Mouse (Mus musculus) liver, embryonic 11.5 days (tissue): Measurements from ENCODE around the gene Scamp2. TPM values are rescaled to one million over a fixed set of nuclear protein-coding genes. Genes with fewer than 3 reads are reported as not detected.

ENCODE experiments used
- ATAC-seq: fragments of 200-750 bp; cut with Nextera tagmentation; replicated peaks from 2 replicates; pipeline ENCODE4 v1.8.0; 2017; ENCODE audit warnings: moderate number of reproducible peaks, mild to moderate bottlenecking, moderate TSS enrichment, moderate library complexity; ENCODE audit not compliant: low FRiP score
- DNase-seq: peaks from one replicate; pipeline ENCODE4 v3.0.0-alpha.2; 2017; ENCODE audit warnings: low spot score
- H3K27ac ChIP-seq: fragments of 300-500 bp; sonication (generic); 2 replicates; pipeline ENCODE4 v1.5.1; 2014; ENCODE audit warnings: mild to moderate bottlenecking, low read depth, low read length, control low read depth
- H3K27me3 ChIP-seq: fragments of 300-500 bp; sonication (generic); replicated peaks from 2 replicates; pipeline ENCODE4 v1.6.1; 2014; ENCODE audit warnings: low read length, mixed read lengths; ENCODE audit not compliant: control insufficient read depth, insufficient read depth
- H3K36me3 ChIP-seq: fragments of 300-500 bp; sonication (generic); 2 replicates; pipeline ENCODE4 v1.6.1; 2014; ENCODE audit warnings: mild to moderate bottlenecking, low read length, moderate library complexity, mixed read lengths; ENCODE audit not compliant: control insufficient read depth, insufficient read depth
- H3K4me1 ChIP-seq: fragments of 300-500 bp; sonication (generic); replicated peaks from 2 replicates; pipeline ENCODE4 v1.6.1; 2014; ENCODE audit warnings: low read length, mixed read lengths; ENCODE audit not compliant: control insufficient read depth, insufficient read depth
- H3K4me2 ChIP-seq: fragments of 300-500 bp; sonication (generic); 2 replicates; pipeline ENCODE4 v1.6.1; 2014; ENCODE audit warnings: mild to moderate bottlenecking, control low read depth, moderate library complexity
- H3K4me3 ChIP-seq: fragments of 300-500 bp; sonication (generic); 2 replicates; pipeline ENCODE4 v1.5.1; 2014; ENCODE audit warnings: low read depth, low read length, control low read depth
- H3K9ac ChIP-seq: fragments of 300-500 bp; sonication (generic); 2 replicates; pipeline ENCODE4 v1.6.1; 2014; ENCODE audit warnings: low read depth, low read length, control low read depth
- H3K9me3 ChIP-seq: fragments of 300-500 bp; sonication (generic); 2 replicates; pipeline ENCODE4 v1.6.1; 2016; ENCODE audit warnings: low read length, inconsistent platforms, mixed read lengths; ENCODE audit not compliant: control insufficient read depth
- WGBS: fragments of 180-500 bp; shearing (Covaris S2); extraction: QIAGEN DNeasy Blood & Tissue Kit; methylation state at CpG from one replicate; pipeline ENCODE4 v1.1.7; 2014; 5-methylcytosine and 5-hydroxymethylcytosine counted together
- polyA plus RNA-seq: library from polyadenylated mRNA; unstranded; fragments of >200 nt; fragmentation: Nextera tagmentation; extraction: Ambion mirVana; gene quantifications from 2 replicates; pipeline ENCODE4 v1.2.1, GENCODE M21; 2014

Scamp2 gene
- polyA plus RNA-seq, 1 experiment from 2014 or later, result 47.6 TPM

DNA sequence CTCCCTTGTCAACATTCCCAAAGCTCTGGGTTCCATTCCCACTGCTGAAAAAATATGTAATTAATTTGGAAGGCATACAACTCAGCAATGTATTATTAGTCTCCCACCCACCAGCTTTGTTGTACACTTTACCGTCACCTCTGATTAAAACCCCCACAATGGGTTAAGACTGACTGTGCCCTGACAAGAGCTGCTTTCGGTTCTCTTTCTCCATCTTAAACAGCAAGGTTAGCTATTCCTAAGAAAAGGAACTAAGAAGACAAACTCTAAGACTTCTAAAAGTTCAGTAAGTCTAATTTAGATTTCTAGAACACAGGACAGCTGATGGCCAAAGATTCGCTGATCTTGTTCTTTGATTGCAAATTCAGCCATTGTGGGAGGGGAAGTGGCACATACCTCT lies 3.5 kb upstream of the Scamp2 start:
- H3K27ac ChIP-seq, result no peak overlapping the region
- H3K4me1 ChIP-seq, result peaks cover 10% of the 10 kb centered on the region
- H3K36me3 ChIP-seq, result no peaks in the 10 kb centered on the region
- no peaks in the 10 kb centered on the region for H3K9me3 ChIP-seq
- H3K27me3 ChIP-seq, result no peaks in the 10 kb centered on the region
- no peak overlapping the region for H3K4me3 ChIP-seq
- H3K9ac ChIP-seq, result no peak overlapping the region
- ATAC-seq (no peak), DNase-seq (no peak)
- no peak overlapping the region for H3K4me2 ChIP-seq
- WGBS, result 71% methylated on average over 3 of the region's 3 CpGs

GRCm38 (mm10) chr9:57558625-57559024 lies 2.1 kb upstream of the Scamp2 start:
- DNase-seq (no peak), ATAC-seq (no peak)
- Histone ChIP-seq H3K27me3 (no peaks in the 10 kb centered on the region), H3K9me3 (no peaks in the 10 kb centered on the region), H3K4me2 (no peak overlapping the region), H3K4me1 (peaks cover 16% of the 10 kb centered on the region), H3K9ac (no peak overlapping the region), H3K4me3 (no peak overlapping the region), H3K36me3 (no peaks in the 10 kb centered on the region), H3K27ac (no peak overlapping the region)
- WGBS, result 77% methylated on average over 4 of the region's 4 CpGs

GRCm38 (mm10) chr9:57559568-57559967 lies 1.2 kb upstream of the Scamp2 start:
- Histone ChIP-seq H3K4me2 (no peak overlapping the region), H3K4me3 (no peak overlapping the region), H3K27me3 (no peaks in the 10 kb centered on the region), H3K27ac (no peak overlapping the region), H3K36me3 (no peaks in the 10 kb centered on the region), H3K9me3 (no peaks in the 10 kb centered on the region), H3K4me1 (peaks cover 17% of the 10 kb centered on the region), H3K9ac (no peak overlapping the region)
- DNase-seq (no peak), ATAC-seq (no peak)
- 72% methylated on average over 2 of the region's 2 CpGs for WGBS

GRCm38 (mm10) chr9:57560263-57560662 lies 480 bp upstream of the Scamp2 start:
- Histone ChIP-seq H3K27me3 (no peaks in the 10 kb centered on the region), H3K9ac (no peak overlapping the region), H3K4me3 (peak overlapping the region; percentile 74), H3K27ac (0 out of 2 replicates have a peak overlapping the region, but pooled peaks have one; percentile 62), H3K9me3 (no peaks in the 10 kb centered on the region), H3K36me3 (no peaks in the 10 kb centered on the region), H3K4me1 (peaks cover 17% of the 10 kb centered on the region), H3K4me2 (peak overlapping the region; percentile 93)
- DNase-seq (no peak), ATAC-seq (no peak)
- WGBS, result 31% methylated on average over 7 of the region's 7 CpGs

- Histone ChIP-seq H3K9ac (peak overlapping the region; percentile 73), H3K4me3 (peak overlapping the region; percentile 74), H3K9me3 (no peaks in the 10 kb centered on the region), H3K4me1 (peaks cover 17% of the 10 kb centered on the region), H3K4me2 (peak overlapping the region; percentile 93), H3K27ac (no peak overlapping the region; the same call in 1 of the 2 replicates), H3K36me3 (no peaks in the 10 kb centered on the region), H3K27me3 (no peaks in the 10 kb centered on the region)
- DNase-seq (no peak), ATAC-seq (no peak)
- WGBS, result 76% methylated on average over 13 of the region's 13 CpGs
Measured at GRCm38 (mm10) chr9:57561711-57562099, 962 bp downstream of the Scamp2 start.

DNA sequence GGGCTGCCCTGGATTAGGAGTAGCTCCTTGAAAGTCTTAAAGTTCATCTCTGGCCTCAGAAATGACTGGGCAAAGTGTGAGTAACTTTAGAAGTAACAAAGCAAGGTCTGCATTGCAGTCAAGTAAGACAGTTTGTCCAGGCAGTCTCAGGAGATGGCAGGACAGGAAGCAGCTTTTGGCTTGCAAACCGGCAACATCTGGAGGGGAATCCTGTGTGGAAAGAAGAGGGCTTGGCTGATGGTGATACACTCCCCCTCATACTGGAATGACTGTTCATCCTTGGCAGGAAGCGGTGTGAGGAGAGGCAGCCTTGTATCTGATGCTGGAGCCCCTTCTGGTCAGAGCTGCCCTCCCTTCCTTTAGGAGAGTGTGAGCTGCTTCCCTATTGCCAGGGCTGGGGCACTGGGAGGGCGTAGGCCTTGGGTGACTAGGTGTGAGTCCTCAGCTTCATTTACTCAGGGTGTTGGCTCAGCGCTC lies 2.2 kb downstream of the Scamp2 start:
- Histone ChIP-seq H3K9ac (no peak overlapping the region), H3K36me3 (no peaks in the 10 kb centered on the region; the same call in 1 of the 2 replicates), H3K4me3 (no peak overlapping the region), H3K9me3 (no peaks in the 10 kb centered on the region), H3K4me1 (peaks cover 17% of the 10 kb centered on the region), H3K4me2 (peak overlapping the region; percentile 93), H3K27me3 (no peaks in the 10 kb centered on the region), H3K27ac (peak overlapping the region; percentile 8; the same call in 1 of the 2 replicates)
- 46% methylated on average over 4 of the region's 4 CpGs for WGBS
- DNase-seq (no peak), ATAC-seq (no peak)

GRCm38 (mm10) chr9:57564609-57565008 lies 3.9 kb downstream of the Scamp2 start:
- Histone ChIP-seq H3K9ac (no peak overlapping the region), H3K27ac (no peak overlapping the region), H3K27me3 (no peaks in the 10 kb centered on the region), H3K4me1 (peaks cover 17% of the 10 kb centered on the region), H3K4me3 (no peak overlapping the region), H3K36me3 (peaks cover 9% of the 10 kb centered on the region; the same call in 1 of the 2 replicates), H3K4me2 (no peak overlapping the region), H3K9me3 (no peaks in the 10 kb centered on the region)
- WGBS, result 88% methylated on average over 6 of the region's 6 CpGs
- ATAC-seq (no peak), DNase-seq (no peak)

- no peak overlapping the region for H3K27ac ChIP-seq
- DNase-seq, result no peak
- H3K9ac ChIP-seq, result no peak overlapping the region
- WGBS, result 56% methylated on average over 10 of the region's 10 CpGs
- no peak overlapping the region for H3K4me2 ChIP-seq
- ATAC-seq, result no peak
- H3K4me1 ChIP-seq, result peaks cover 14% of the 10 kb centered on the region
- H3K27me3 ChIP-seq, result no peaks in the 10 kb centered on the region
- H3K4me3 ChIP-seq, result no peak overlapping the region
- no peaks in the 10 kb centered on the region for H3K9me3 ChIP-seq
- H3K36me3 ChIP-seq, result peaks cover 9% of the 10 kb centered on the region; the same call in 1 of the 2 replicates
Measured at GRCm38 (mm10) chr9:57565741-57566221, 5.0 kb downstream of the Scamp2 start.

- no peak overlapping the region for H3K4me2 ChIP-seq
Measured at GRCm38 (mm10) chr9:57566846-57567245, 6.1 kb downstream of the Scamp2 start.

More at GRCm38 (mm10) chr9:57566846-57567245, 6.1 kb downstream of the Scamp2 start:
- Histone ChIP-seq H3K9me3 (no peaks in the 10 kb centered on the region), H3K4me1 (peaks cover 8% of the 10 kb centered on the region), H3K27ac (no peak overlapping the region), H3K9ac (no peak overlapping the region), H3K36me3 (peaks cover 12% of the 10 kb centered on the region; the same call in 1 of the 2 replicates), H3K27me3 (no peaks in the 10 kb centered on the region), H3K4me3 (no peak overlapping the region)
- no peak for DNase-seq
- WGBS, result 59% methylated on average over 8 of the region's 8 CpGs
- no peak for ATAC-seq
